In the genomic region with DNA sequence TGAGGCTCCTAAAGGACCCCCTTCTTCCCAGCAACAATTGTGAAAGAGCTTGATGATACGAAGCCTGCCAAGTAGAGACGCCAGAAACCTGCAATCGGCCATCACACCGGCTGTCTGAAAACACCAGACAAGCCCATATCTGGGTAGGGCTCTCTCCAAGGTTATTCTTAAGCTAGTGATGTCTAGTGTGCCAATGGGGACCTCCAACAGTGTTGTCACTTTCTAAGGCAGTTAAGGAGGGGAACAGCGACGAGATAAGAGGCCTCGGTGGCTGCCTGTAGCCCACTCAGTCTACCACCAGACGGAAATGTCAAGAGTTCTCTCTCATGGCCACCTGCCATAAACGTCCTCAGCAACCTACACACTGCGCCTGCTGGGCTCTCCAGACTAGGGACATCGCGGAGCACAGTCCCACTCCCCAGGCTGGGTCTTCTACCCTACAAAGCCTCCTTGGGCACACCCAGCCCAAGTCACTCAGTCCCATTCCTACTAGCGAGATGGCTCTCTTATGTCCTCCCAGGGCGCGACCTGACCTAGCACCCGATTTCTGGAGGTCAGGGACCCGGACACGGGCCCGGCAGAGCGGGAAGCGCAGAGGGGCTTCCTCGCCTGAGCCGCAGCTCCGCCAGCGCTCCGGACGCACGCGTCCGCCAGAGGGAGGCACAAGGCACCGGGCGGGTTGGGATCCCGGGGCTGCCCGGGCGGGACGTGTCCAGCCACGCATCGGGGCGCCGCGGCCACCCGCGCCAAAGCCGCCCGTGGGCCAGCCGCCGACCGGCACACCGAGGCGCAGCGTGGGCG, we compare ENCODE assay signal across 7 mouse cellular contexts. TPM values are rescaled to one million over a fixed set of nuclear protein-coding genes. Genes with fewer than 3 reads are reported as not detected.
DNase-seq lines count a peak whose midpoint lies in the region; ATAC-seq lines count a peak whose summit lies in the region.

No protein-coding gene starts in this region.

- H3K27me3 ChIP-seq in forebrain, embryonic 13.5 days = no peaks in the 10 kb centered on the region
- no peaks in the 10 kb centered on the region for H3K27me3 ChIP-seq in liver, embryonic 15.5 days
- H3K27me3 ChIP-seq in neural tube, embryonic 13.5 days = no peaks in the 10 kb centered on the region

- peaks cover 6% of the 10 kb centered on the region; the same call in 1 of the 2 replicates for H3K36me3 ChIP-seq in forebrain, embryonic 13.5 days (ENCODE audit: poor library complexity, severe bottlenecking)
- H3K36me3 ChIP-seq in liver, embryonic 15.5 days (replicated peaks) = peaks cover 32% of the 10 kb centered on the region
- no peaks in the 10 kb centered on the region; the same call in 1 of the 2 replicates for H3K36me3 ChIP-seq in neural tube, embryonic 13.5 days

- peak overlapping the region; percentile 93 for H3K4me3 ChIP-seq in forebrain, embryonic 13.5 days
- peak overlapping the region; percentile 99 for H3K4me3 ChIP-seq in liver, embryonic 15.5 days (replicated peaks)
- peak overlapping the region; percentile 69 for H3K4me3 ChIP-seq in neural tube, embryonic 13.5 days

- peaks cover 36% of the 10 kb centered on the region for H3K4me1 ChIP-seq in forebrain, embryonic 13.5 days
- peaks cover 85% of the 10 kb centered on the region for H3K4me1 ChIP-seq in liver, embryonic 15.5 days (replicated peaks)
- H3K4me1 ChIP-seq in neural tube, embryonic 13.5 days (replicated peaks) = peaks cover 62% of the 10 kb centered on the region

- peak; percentile 25 for ATAC-seq in forebrain, embryonic 13.5 days
- peak; percentile 12 for ATAC-seq in inflammation-experienced regulatory T-cells, adult 6 months
- peak; percentile 4 for ATAC-seq in liver, embryonic 15.5 days (ENCODE audit: insufficient read depth)
- peak; percentile 37 for ATAC-seq in neural tube, embryonic 13.5 days (ENCODE audit: low read depth)

- H3K9me3 ChIP-seq in forebrain, embryonic 13.5 days (replicated peaks) = no peaks in the 10 kb centered on the region
- no peaks in the 10 kb centered on the region for H3K9me3 ChIP-seq in liver, embryonic 15.5 days (replicated peaks)
- H3K9me3 ChIP-seq in neural tube, embryonic 13.5 days = no peaks in the 10 kb centered on the region

- peak overlapping the region; percentile 93 for H3K9ac ChIP-seq in forebrain, embryonic 13.5 days
- H3K9ac ChIP-seq in liver, embryonic 15.5 days = peak overlapping the region; percentile 99
- peak overlapping the region; percentile 94 for H3K9ac ChIP-seq in neural tube, embryonic 13.5 days

- WGBS in forebrain, embryonic 13.5 days = 1% methylated on average over 42 of the region's 52 CpGs
- under 1% methylated on average over 46 of the region's 52 CpGs for WGBS in liver, embryonic 15.5 days (ENCODE audit: insufficient replicate concordance)
- under 1% methylated on average over 50 of the region's 52 CpGs for WGBS in neural tube, embryonic 13.5 days

- DNase-seq in 3T3-L1 (ENCODE audit: low read depth, low spot score) = peak; percentile 38
- peak; percentile 46 for DNase-seq in CD4-positive, CD25-positive, alpha-beta regulatory T cell, adult 2 months (ENCODE audit: low read depth, low spot score)
- peak; percentile 49 for DNase-seq in cerebellum, adult 11 months

- peak overlapping the region; percentile 80 for H3K27ac ChIP-seq in forebrain, embryonic 13.5 days
- peak overlapping the region; percentile 95 for H3K27ac ChIP-seq in liver, embryonic 15.5 days (replicated peaks)
- peak overlapping the region; percentile 93 for H3K27ac ChIP-seq in neural tube, embryonic 13.5 days (replicated peaks)

- H3K4me2 ChIP-seq in forebrain, embryonic 13.5 days = peak overlapping the region; percentile 82
- peak overlapping the region; percentile 73 for H3K4me2 ChIP-seq in liver, embryonic 15.5 days
- peak overlapping the region; percentile 90 for H3K4me2 ChIP-seq in neural tube, embryonic 13.5 days

RNA-seq across cellular contexts. Expression of gene Mical3, which starts 21.4 kb away (rescaled TPM):
- 20.9 and 25.5 TPM in 2 replicates for polyA plus RNA-seq in forebrain, embryonic 13.5 days (2015; fragmentation: Nextera tagmentation; extraction: Ambion mirVana)
- polyA plus RNA-seq in inflammation-experienced regulatory T-cells, adult 6 months (2017; shearing (Covaris generic)) = 10 to 100 TPM in 1 of 3 experiments, 1 to 10 TPM in 2; 2.8 to 13.9 (median 8.0) TPM
- polyA plus RNA-seq in liver, embryonic 15.5 days (2015; fragmentation: Nextera tagmentation; extraction: Ambion mirVana) = 8.7 and 11.5 TPM in 2 replicates
- 28.1 TPM in 2 replicates for polyA plus RNA-seq in neural tube, embryonic 13.5 days (2015; fragmentation: Nextera tagmentation; extraction: Ambion mirVana)

Comparison
In these comparisons a context has a peak if more than half of its experiments do, and no peak if none do; other contexts are left out.
1. Peak in every context shown above with its lines: DNase-seq, ATAC-seq, H3K4me3 ChIP-seq and H3K27ac ChIP-seq.